Mouse (Mus musculus) forebrain, embryonic 14.5 days (tissue): ENCODE data around the gene Il17rd. TPM values are rescaled to one million over a fixed set of nuclear protein-coding genes. Genes with fewer than 3 reads are reported as not detected.

ENCODE experiments used
- ATAC-seq: fragments of 200-750 bp; cut with Nextera tagmentation; 2 replicates; pipeline ENCODE4 v1.8.0; 2017; ENCODE audit warnings: mild to moderate bottlenecking, moderate library complexity
- DNase-seq: peaks from one replicate; pipeline ENCODE4 v3.0.0-alpha.2; 2015; ENCODE audit warnings: low spot score
- H3K27ac ChIP-seq: fragments of 300-500 bp; sonication (generic); 2 replicates; pipeline ENCODE4 v1.5.1; 2014; ENCODE audit warnings: low read depth, mild to moderate bottlenecking, control low read depth, low read length, moderate library complexity
- H3K27me3 ChIP-seq: fragments of 300-500 bp; sonication (generic); replicated peaks from 2 replicates; pipeline ENCODE4 v1.6.1; 2014; ENCODE audit warnings: low read length, control low read depth, mixed read lengths; ENCODE audit not compliant: control insufficient read depth, insufficient read depth
- H3K36me3 ChIP-seq: fragments of 300-500 bp; sonication (generic); 2 replicates; pipeline ENCODE4 v1.6.1; 2014; ENCODE audit warnings: low read length, control low read depth; ENCODE audit not compliant: control insufficient read depth, insufficient read depth
- H3K4me1 ChIP-seq: fragments of 300-500 bp; sonication (generic); 2 replicates; pipeline ENCODE4 v1.6.1; 2014; ENCODE audit warnings: antibody characterized with exemption, low read length, control low read depth; ENCODE audit not compliant: control insufficient read depth, insufficient read depth
- H3K4me2 ChIP-seq: fragments of 300-500 bp; sonication (generic); 2 replicates; pipeline ENCODE4 v1.6.1; 2014; ENCODE audit warnings: mild to moderate bottlenecking, control low read depth, low read length
- H3K4me3 ChIP-seq: fragments of 300-500 bp; sonication (generic); 2 replicates; pipeline ENCODE4 v1.5.1; 2014; ENCODE audit warnings: low read depth, low read length, control low read depth
- H3K9ac ChIP-seq: fragments of 300-500 bp; sonication (generic); 2 replicates; pipeline ENCODE4 v1.6.1; 2014; ENCODE audit warnings: mild to moderate bottlenecking, low read length, control low read depth, moderate library complexity
- H3K9me3 ChIP-seq: fragments of 300-500 bp; sonication (generic); replicated peaks from 2 replicates; pipeline ENCODE4 v1.6.1; 2016; ENCODE audit warnings: low read length, control low read depth, mixed read lengths; ENCODE audit not compliant: control insufficient read depth
- WGBS: fragments of 180-500 bp; shearing (Covaris S2); extraction: QIAGEN DNeasy Blood & Tissue Kit; methylation state at CpG from one replicate; pipeline ENCODE4 v1.1.7; 2014; 5-methylcytosine and 5-hydroxymethylcytosine counted together
- polyA plus RNA-seq: library from polyadenylated mRNA; unstranded; fragments of >200 nt; fragmentation: Nextera tagmentation; extraction: Ambion mirVana; gene quantifications from 2 replicates; pipeline ENCODE4 v1.2.1, GENCODE M21; 2014

Gene Il17rd
- polyA plus RNA-seq, 1 experiment from 2014 or later, result 1.3 TPM

DNA sequence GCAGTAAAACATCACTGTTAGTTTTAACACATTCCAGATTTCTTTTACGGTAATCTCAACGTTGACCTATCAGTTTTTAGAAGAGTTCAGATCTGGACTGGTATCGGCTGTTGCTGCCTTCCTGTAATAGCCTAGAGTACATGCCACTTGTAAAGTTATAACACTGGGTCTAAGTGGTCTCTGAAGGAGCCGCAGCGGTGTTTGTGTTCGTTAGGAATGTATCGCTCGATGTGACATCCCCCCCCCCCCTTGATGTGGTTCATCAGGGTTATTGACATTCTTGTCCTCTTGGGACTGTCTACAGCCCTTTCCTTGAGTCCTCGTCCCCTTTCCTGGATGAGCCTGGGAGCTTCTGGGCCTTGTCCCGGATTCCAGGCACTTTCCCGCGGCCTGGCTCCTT is 1.7 kb downstream of the Il17rd start:
- H3K4me3 ChIP-seq, result peak overlapping the region; percentile 89; the same call in 1 of the 2 replicates
- H3K36me3 ChIP-seq, result no peaks in the 10 kb centered on the region
- peaks cover 8% of the 10 kb centered on the region; the same call in 1 of the 2 replicates for H3K27me3 ChIP-seq
- no peak overlapping the region for H3K9ac ChIP-seq
- no peaks in the 10 kb centered on the region for H3K9me3 ChIP-seq
- peaks cover 2% of the 10 kb centered on the region; the same call in 1 of the 2 replicates for H3K4me1 ChIP-seq
- no peak overlapping the region for H3K27ac ChIP-seq
- H3K4me2 ChIP-seq, result peak overlapping the region; percentile 97
- ATAC-seq (no peak), DNase-seq (no peak)
- WGBS, result 8% methylated on average over 12 of the region's 12 CpGs

DNA sequence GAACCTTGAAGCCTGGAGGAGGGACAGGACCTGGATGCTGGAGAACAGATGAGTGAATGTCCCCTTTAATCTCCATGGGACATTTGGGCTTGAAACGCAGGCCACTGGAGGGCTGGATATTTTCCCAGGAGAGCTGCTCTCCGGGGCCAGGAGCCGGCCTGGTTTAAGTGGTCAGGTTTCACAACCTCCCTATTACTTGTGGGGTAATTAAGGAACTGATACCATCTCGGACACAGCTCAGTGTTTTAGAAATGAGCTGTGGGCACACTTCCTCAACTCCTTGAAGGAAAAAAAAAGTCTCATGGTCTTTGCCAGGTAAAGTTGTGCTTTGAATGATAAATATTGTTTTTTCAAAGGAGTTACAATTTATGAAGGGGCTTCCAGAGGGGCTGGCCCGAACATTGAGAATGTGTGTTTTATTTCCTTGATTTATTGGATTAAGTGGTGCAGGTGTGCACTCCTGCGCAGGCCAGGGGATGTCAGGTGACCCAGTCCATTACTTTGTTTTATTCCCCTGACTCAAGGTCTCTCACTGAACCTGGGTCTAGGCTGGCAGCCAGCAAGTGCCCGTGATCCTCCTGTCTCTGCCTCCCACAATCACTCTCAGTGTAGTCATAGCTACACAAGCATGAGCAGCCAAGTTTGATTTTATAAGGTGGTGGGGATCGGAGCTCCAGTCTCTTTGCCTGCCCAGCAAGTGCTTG is 3.7 kb downstream of the Il17rd start:
- Histone ChIP-seq H3K4me1 (peaks cover 2% of the 10 kb centered on the region; the same call in 1 of the 2 replicates), H3K27me3 (peaks cover 8% of the 10 kb centered on the region; the same call in 1 of the 2 replicates), H3K4me3 (no peak overlapping the region), H3K4me2 (no peak overlapping the region), H3K9ac (no peak overlapping the region), H3K27ac (no peak overlapping the region), H3K36me3 (no peaks in the 10 kb centered on the region), H3K9me3 (no peaks in the 10 kb centered on the region)
- ATAC-seq (no peak), DNase-seq (no peak)
- WGBS, result 48% methylated on average over 8 of the region's 8 CpGs

DNA sequence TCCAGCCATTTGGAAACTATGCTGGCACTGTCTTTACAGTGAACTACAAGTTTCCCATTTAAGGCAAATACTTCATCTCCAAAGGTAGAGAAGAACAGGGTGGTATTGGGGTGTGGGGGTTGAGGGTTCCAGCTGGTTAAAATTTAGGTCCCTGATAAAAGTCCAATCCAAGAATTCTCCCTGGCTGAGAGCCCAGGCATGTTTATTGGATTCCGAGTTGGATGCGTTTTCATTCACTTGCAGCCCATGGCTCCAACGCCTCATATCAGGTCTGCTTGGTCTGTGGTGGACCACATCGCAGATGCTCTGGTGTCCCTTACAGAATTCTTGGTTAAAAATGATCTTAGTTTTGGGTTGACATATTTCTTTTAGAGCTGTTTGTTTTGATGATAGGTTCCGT is 4.7 kb downstream of the Il17rd start:
- Histone ChIP-seq H3K9me3 (no peaks in the 10 kb centered on the region), H3K36me3 (no peaks in the 10 kb centered on the region), H3K4me2 (no peak overlapping the region), H3K4me1 (peaks cover 2% of the 10 kb centered on the region; the same call in 1 of the 2 replicates), H3K9ac (no peak overlapping the region), H3K4me3 (no peak overlapping the region), H3K27ac (no peak overlapping the region), H3K27me3 (peaks cover 8% of the 10 kb centered on the region; the same call in 1 of the 2 replicates)
- DNase-seq, result no peak
- ATAC-seq, result no peak
- WGBS, result 55% methylated on average over 5 of the region's 5 CpGs

DNA sequence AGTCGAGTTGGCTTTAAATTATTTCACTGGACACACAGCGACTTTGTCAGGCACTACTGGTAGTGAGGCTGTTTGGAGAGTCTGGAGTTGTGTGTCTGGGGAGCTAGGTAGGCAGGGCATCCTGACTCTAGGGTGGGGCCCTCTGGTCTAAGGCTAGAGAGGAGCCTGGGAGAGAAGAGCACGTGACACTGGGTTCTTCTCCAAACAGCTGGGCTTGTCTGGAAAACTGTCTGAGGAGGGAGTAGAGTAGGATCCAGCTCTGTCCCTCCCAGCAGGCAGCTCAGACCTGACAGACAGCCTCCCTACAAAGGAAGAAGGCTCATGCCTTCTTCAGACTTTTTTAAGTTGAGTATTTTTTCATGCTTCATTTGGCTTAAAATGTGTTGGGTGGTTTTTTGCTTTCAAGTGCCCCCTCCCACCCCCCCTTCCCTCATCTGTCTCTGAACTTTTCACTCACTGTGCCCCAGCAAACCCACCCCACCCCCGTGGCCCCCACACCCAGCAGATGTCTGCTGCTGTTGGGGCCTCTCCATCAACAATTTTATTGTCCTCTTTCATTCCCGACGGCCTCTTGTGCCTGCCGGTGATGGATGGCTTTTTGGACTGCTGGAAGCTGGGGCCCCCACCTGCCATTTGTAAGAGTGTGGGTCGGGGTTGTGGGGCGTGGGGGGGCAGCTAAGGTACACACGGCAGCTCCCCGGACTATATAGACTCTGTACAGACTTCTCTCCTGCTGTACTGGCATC is 5.7 kb downstream of the Il17rd start:
- Histone ChIP-seq H3K4me2 (no peak overlapping the region), H3K4me3 (no peak overlapping the region), H3K36me3 (no peaks in the 10 kb centered on the region), H3K9ac (no peak overlapping the region), H3K9me3 (no peaks in the 10 kb centered on the region), H3K27me3 (peaks cover 8% of the 10 kb centered on the region; the same call in 1 of the 2 replicates), H3K27ac (no peak overlapping the region), H3K4me1 (peaks cover 6% of the 10 kb centered on the region; the same call in 1 of the 2 replicates)
- ATAC-seq (no peak), DNase-seq (no peak)
- WGBS, result 8% methylated on average over 11 of the region's 11 CpGs

DNA sequence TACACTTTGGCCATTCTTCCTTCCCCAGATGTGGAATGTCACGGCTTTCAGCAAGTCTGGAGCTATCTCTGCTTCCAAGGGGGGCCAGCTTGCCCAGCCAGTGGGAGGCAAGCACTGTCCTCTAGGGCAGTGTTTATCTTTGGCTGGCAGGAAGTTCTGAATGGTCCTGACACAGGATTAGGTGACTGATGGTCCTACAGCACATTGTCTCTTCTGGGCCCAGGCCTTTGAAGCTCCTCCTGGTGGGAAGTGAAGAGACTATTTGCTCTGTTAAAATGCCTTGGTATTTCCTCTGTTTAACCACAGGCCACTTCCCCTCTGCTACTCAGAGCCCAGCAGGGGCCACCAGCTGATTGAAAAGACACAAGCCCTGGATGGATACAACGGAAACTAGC is 6.2 kb downstream of the Il17rd start:
- Histone ChIP-seq H3K4me1 (peaks cover 8% of the 10 kb centered on the region; the same call in 1 of the 2 replicates), H3K27ac (no peak overlapping the region), H3K9ac (no peak overlapping the region), H3K4me2 (no peak overlapping the region), H3K27me3 (peaks cover 4% of the 10 kb centered on the region; the same call in 1 of the 2 replicates), H3K36me3 (no peaks in the 10 kb centered on the region), H3K4me3 (no peak overlapping the region), H3K9me3 (no peaks in the 10 kb centered on the region)
- DNase-seq, result no peak
- ATAC-seq, result no peak
- 27% methylated on average over 2 of the region's 2 CpGs for WGBS

DNA sequence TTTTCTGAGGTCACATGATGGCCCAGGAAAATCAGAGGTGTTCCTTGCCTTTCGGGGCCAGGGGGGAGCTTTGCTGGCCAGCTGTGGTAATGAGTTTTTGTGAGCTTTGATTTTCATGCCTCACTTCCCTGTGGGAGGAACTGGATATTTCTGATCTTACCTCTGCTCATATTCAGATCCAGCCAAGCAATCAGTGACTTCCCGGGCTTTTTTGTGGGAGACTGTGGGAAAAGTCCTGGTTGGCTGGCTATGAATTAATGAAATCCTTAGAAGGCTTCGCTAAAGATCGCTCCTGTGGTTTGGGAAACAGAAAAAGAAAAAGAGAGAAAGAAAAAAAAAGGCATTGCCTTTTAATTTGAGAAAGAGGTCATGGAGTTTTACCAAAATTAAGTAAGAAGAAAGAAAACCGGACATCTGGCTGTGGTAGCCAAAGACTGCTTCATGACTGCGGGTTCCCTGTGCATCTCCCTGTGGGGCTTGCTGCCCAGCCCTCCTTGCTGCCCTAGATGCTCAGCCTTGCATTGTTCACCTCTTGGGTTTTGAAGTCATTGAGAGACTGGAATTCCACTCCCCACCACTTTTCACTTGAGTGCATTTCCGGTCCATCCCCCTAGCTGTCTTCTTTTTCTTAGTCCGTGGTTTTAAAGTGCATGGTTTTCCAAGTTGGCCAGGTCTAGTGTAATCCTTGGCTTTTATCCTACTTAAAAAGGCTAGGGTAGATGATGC is 9.7 kb downstream of the Il17rd start:
- H3K4me1 ChIP-seq, result peaks cover 19% of the 10 kb centered on the region

DNA sequence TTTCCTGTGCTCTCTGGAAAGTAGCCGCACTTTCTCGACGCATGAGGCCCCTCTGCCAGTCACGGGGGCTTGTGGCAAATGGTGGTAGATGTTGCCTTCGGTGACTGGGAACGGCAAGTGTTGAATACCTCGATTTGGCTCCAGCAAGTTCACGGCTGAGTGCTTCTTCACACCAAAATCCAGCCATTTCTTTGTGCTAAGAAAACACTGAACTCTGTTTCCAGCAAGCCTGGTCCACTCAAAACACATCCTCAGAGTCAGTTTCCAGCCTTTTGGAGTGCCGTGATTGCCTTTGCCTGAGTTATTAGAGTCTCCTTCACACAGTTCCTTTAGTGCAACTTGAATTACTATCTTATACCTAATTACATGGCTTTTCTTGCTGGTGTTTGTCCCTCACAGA is 11.3 kb downstream of the Il17rd start:
- H3K9me3 ChIP-seq, result no peaks in the 10 kb centered on the region
- no peak overlapping the region for H3K9ac ChIP-seq
- H3K36me3 ChIP-seq, result no peaks in the 10 kb centered on the region
- no peak overlapping the region for H3K4me3 ChIP-seq
- no peak for ATAC-seq
- DNase-seq, result peak; percentile 49
- 5% methylated on average over 9 of the region's 9 CpGs for WGBS
- no peaks in the 10 kb centered on the region for H3K27me3 ChIP-seq
- H3K4me2 ChIP-seq, result no peak overlapping the region
- H3K4me1 ChIP-seq, result peaks cover 19% of the 10 kb centered on the region
- H3K27ac ChIP-seq, result peak overlapping the region; percentile 48; the same call in 1 of the 2 replicates

More for the DNA sequence above, 9.7 kb downstream of the Il17rd start:
- Histone ChIP-seq H3K9ac (no peak overlapping the region), H3K4me2 (no peak overlapping the region), H3K4me3 (no peak overlapping the region), H3K36me3 (no peaks in the 10 kb centered on the region), H3K27ac (no peak overlapping the region), H3K9me3 (no peaks in the 10 kb centered on the region), H3K27me3 (no peaks in the 10 kb centered on the region)
- no peak for ATAC-seq
- no peak for DNase-seq
- WGBS, result 14% methylated on average over 8 of the region's 8 CpGs

DNA sequence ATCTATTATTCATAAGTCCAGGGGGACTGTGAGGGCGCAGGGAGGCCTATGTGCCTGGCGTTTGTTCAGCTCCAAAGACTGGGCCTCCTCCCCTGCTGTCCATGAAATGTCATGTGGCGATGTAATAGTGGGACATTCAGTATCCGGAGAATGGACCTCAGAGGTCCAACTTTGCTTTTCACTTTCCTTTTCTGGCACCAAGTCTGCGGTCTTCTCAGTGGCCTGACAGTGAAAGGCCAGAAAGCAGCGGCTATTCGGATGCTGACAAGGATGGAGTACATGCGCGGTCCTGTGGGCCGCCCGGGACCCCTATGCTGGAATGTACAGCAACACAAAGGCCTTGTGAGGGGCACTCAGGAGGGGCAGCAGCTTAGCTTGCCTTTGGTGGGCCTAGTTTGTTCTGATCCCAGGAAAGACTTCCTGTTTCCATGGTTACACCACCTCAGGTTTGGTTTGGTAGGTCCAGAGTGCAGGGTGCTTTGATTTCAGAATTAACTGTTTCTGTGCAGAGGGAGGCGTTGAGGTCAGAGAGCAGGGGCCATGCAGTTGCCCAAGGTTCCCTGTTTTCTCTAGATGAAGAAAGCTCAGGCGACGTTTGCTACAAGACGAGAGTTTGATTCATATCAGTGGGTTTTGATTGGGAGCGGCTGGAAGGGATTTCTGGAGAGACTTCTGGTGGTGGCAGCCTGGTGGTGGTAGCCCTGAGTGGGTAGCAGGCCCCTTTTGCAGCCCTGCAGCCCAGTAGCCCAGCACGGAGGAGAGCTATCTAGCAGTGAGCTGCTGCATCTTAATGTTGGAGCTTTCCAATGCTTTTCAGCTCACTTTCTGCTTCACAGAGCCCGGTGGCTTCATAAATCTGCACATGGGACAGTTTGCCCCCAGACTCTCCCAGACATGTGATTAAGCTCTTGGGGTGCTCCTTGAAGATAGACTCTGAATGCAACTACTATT is 12.1 kb downstream of the Il17rd start:
- no peaks in the 10 kb centered on the region for H3K36me3 ChIP-seq
- H3K27ac ChIP-seq, result peak overlapping the region; percentile 63
- H3K9me3 ChIP-seq, result no peaks in the 10 kb centered on the region
- ATAC-seq, result peak; percentile 48
- no peak overlapping the region for H3K4me3 ChIP-seq
- peak; percentile 34 for DNase-seq
- peak overlapping the region; percentile 10; the same call in 1 of the 2 replicates for H3K4me2 ChIP-seq
- peaks cover 19% of the 10 kb centered on the region for H3K4me1 ChIP-seq
- peak overlapping the region; percentile 10; the same call in 1 of the 2 replicates for H3K9ac ChIP-seq
- H3K27me3 ChIP-seq, result no peaks in the 10 kb centered on the region
- WGBS, result 12% methylated on average over 18 of the region's 18 CpGs
